Mouse (Mus musculus) right cerebral cortex, adult 2 months (tissue): Measurements from ENCODE around the gene Abcc5.
"Not testable (repeated sequence)": the region's sequence is repeated elsewhere in the genome, so short reads cannot be mapped to it uniquely, and the experiment has no call there.

Experiments
- DNase-seq, 2 experiments: peaks; one replicate each; pipeline ENCODE4 v3.0.0; 2021 to 2022; ENCODE audit warnings: low spot score in 2 of 2

Abcc5 gene

DNA sequence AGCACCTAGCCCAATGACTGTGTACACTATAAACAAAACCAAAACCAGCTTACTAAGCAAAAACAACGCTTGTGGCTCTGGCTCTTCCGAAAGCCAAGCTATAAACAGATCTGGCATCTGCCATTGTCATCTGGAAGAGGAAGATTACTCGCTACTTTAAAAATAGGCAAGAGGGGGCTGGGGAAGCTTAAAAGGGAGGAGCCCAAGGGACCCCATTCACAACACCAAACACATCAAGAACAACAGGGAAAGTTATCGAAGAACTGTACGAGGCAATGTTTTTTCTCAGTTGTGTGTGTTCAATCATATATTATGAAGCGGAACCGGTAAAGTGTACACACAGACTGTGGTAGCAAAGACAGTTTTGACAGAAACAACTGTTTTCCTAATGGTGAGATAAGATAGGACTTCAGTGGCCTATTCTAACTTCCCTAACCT is 1.9 kb downstream of the Abcc5 start:
- no peak for DNase-seq

DNA sequence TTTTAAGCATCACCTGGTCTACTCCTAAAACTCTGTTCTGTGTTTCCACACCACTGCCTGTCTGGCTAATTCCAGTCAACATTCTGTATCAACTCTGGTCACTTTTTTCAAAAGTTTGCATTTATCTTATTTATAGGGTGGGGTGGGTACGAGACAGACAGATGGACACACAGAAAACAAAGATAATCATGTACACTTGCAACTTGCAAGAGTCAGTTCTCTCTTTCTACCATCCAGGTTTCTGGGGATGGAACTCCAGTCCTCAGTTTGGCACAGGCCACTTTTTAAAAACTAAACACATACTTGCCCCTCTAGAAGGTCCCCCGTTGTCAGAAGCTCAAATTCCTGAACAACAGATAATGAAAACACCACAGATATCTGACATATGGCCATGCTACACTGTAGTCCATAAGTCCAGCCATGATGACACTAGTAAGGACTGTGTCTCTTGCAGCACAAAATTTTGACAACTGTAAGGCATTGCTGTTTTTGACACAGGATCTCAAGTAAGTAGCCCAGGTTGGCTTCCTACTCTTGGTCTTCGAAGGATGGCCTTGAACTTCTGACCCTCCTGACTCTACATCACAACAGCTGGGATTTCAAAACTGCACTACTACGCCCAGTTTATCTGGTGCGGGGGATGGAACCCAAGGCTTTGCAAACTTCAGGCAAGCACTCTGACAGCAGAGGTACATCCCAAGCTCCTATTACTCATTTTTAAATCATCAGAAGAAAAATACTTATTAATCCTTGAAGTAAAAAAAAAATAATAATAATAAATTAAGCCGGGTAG is 3.1 kb downstream of the Abcc5 start:
- DNase-seq, result no peak

DNA sequence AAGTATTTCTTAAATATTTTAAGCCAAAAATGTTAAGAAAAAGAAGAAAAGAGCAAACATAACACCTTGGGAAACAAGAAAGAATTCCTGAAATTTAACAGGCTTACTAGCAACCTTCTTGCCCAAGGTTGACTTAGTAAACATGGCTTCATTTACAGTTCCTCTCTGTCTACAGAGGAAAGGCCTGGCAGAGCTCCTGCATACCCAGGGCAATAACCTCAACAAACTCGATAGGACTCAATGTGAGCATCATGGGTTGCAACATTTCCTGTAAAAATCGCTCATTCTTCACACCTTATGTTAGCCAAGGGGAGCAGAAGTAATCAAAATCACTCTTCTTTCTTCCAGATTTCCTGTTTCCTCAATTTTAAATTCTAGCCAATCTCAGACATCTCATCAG is 8.1 kb downstream of the Abcc5 start:
- no peak for DNase-seq

DNA sequence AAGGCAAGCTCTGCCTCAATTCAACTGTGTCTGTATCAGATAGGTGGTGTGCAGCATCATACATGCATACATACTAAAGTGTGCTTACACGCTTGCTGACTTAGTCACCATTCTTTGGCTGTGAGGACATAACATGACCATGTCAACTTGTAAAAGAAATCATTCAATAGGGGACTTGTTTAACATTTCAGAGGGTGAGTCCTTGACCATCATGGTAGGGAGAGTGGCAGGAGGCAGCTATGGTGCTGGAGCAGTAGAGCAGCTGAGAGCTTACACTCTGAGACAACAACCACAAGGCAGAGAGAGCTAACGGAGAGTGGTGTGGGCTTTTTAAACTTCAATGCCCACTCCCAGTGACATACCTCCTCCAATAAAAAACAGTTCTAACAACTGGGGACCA is 9.9 kb downstream of the Abcc5 start:
- no peak for DNase-seq

DNA sequence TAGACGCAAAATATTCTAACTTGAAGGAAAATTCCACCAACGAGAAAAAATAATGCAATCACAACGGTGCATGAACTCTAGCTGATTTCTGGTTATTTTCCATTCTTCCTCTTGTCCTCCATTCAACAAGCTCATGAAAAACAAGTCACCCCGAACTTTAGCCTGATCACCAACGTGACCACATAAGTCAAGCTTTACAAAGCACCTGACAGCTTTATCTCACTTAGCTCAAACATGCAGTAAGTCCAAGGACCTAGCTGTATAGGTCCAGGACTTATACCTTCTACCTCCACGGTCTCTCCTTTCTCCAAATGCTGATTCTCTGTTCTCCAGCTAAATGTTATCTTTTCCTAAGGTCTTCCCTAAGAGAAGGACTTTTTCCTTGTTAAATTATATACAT is 10.4 kb downstream of the Abcc5 start:
- DNase-seq, result no peak

DNA sequence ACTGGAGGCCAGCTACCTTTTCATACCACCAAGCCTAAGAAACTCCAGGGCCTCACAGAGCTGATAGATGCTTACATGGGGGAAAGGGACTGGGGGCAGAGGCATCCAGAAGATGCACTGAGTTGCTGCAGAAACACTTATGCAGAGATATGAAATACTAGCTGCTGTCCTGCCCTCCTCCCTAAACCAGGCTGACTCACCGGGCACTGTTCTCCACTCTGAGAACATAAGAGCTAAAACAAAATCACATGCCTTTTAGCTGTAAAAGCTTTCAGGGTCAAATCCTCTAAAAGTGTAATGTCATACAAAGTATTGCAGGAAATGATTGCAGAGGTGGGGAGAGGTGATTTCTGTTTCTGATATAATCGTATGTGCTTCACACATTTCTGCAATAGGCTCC is 11.0 kb downstream of the Abcc5 start:
- DNase-seq, result no peak

DNA sequence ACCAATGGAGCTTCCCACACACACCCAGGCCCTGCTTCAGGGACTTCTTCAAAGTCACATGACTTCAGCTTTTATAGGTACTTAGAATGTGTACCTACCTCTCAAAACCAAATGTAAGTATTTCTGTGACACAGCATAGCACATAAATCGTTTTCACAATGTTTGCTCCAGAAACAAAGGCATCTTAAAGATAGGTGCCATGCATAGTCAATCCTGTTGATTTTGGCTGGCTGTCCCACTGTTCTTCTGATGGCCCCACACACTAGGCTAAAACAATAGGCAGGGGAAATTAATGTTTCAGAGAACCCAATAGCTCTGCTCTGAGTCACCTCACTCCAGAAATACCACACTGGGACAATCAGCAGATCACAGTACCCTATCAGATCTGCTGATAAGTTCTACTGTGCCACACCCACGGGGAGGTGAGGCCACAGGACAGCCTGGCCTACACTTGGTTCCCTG is 12.3 kb downstream of the Abcc5 start:
- no peak for DNase-seq

DNA sequence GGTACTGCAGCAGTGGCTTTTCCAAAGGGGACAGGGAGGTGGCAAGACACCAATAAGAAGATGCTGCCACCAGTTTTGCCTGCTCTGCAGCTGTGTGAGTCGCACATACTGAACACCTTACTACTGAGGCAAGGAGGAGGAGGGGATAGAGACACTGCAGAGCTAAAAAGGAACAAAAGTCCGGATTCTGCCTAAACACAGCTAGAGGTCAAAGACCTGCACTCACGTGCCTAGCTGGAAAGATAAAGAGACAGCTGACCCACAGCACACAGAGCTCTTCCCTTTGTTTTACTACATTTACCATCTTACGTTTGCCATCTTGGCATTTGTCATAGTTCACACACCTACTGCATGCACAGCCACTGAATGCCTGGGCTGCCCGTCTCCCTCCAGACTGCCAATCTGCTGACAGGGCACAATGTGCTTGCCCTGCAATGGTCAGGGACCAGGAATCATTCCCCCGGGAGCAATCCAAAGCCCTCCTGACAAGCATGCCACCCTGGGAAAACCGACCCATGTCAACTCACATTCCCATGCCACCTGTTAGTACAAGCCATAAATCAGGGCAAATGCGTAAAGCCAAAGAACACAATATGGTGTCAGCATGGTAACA is 14.1 kb downstream of the Abcc5 start:
- DNase-seq, result no peak

DNA sequence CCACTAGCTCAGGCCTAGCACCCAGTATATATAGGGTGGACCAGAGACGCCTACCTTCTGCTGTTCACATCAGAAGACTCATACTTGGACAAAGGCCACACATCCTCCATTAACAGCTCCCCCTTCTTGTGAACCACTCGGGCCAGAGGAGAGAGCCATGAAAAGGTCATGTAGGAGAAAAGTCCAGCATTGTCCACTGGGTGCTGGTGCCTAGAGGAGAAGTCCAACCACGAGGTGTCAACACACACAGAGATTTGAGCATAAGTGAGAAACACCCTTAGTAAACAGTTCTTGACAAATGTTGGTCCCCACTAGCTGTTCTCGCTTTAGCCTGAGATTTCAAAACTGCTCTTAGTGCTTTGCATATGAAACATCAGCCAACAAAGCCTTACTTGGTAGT is 20.9 kb downstream of the Abcc5 start:
- DNase-seq, result no peak

DNA sequence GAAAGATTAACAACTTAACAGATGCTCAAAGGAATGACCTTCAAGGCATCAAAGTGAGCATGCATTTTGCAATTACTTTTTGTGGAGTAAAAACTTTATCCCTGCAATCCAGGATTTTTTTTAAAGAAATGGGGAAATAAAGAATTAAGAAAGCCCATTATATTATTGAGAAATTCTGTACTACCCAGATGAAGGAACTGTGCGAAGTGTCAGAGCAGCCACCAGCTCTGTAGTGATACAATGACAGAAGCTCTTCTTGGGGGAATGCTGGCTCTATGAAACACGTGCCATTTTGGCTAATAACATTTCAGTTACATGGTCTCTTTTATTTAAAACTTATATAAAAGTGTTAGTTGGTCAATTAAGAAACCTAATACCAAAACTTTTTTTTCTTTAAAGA is 22.9 kb downstream of the Abcc5 start:
- no peak for DNase-seq

DNA sequence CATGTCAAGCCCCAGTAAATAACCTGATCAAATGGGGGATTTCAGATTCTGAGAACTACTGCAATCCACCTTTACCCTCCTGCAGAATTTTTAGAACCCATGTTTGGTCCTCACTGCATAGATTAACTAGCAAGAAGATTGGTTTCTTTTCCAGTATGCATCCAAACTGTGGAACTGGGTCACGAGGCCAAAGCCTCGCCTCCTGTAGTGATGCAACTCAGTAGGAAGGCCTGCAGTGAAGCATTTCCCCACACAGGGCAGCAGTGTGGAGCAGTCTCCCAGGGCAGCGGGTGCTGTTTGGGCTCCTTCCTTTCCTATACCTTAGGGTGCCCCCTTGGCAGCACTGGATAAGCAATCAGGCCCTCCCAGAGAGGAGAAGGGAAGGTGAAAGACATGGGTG is 24.6 kb downstream of the Abcc5 start:
- DNase-seq, result no peak

DNA sequence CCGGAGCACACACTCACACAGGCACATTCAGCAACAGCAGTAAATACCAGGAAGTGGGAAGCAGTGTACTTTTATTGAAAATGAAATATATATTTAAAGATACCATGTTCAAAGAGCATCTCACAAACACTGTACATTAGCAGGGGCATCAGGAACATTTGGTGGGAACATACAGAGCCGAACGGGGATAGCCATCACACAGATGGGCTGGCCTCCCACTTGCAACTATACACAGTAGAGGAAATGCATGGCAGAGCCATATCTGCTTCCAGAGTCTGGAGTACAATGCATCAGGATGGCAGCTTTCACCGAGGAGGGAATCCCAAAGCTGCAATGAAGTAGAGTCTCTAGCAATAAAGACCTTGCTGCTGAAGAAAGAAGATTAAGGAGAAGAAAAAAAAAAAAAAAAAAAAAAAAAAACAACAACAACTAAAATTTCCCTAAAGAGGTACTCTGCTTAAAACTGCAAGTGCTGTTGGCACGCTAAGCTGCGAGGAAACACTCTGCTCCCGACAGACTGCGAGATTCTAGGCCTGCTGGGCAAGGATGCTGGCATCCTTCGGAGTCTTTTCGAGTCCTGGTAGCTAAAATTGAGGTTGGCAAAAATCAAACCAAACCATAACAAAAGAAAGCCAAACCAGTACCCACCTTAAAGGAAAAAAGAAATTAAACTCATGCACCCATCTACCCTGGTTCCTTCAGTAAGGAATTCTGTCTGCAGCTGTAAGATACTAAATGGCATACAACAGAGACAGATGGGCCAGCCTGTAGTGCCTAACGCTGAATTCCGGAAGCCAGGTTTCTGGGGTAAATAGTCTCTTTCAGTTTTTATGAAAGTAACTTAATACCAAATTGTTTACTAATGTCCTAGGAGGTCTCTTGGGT is 25.2 kb downstream of the Abcc5 start:
- DNase-seq, result no peak

DNA sequence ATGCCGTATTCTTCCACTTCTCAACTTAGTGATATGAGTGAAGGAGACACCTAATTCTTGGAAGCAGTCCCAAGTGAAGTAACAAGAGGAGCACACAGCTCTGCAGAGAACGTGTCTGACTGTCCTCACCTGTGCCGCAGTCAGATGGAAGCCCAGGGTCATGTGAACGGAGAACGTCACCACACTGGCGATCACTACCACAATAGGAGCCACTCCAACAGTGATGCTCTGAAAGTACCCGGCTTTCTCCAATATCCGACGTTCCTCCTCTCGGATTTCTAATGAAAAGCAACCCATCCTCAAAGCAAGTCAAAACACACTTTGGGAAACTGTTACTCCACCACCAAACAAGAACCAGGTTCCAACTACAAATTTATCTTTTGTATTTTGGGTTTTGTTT is 29.3 kb downstream of the Abcc5 start:
- DNase-seq, result no peak

DNA sequence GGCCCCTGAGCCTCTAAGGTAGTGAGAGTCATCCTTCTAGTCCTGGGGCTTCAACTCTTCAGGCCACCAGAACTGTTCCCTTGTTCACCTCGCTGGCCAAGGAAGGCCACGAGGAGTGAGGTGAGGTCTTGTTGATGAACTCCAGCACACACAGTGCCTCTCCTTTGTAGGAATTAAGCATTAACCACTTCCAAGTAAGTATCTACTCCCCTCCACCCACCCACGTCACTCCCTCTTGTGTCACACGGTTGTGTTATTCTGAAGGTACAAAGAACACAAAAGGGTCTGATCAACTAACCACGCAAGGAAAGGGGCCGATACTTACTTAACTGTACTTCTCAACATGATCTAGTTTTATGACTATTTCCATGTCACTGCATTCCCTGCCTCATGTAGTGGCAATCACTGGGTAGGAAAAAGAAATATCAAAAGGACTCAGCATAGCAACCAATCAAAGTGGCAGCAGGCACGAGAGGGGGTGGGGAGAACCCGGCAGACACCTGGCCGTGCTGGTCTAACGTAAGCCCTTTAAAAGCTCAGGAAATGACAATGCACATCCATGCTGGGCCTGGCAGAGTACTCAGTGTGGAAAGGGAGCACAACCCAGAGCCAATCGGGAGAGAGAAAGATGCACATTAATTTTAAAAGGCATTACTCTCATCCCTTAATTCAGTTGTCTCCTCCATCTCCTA is 30.8 kb downstream of the Abcc5 start:
- DNase-seq, result no peak

DNA sequence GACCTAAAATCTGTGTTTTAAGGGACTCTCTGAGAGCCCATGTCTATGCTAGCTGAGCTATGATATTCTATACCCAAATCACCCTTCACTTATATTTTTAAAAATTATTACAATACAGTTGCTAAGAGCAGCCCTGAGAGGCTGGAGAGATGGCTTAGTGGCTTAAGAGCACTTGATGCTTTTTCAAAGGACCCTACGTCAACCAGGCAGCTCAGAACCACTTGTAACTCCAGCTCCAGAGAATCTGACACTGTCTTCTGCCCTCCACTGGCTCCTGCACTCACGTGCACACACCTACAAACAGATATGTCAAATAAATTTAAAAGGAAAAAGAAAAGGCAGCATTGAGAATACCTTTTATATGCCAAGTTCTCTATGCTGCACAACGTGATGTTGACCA is 34.4 kb downstream of the Abcc5 start:
- DNase-seq, result no peak

DNA sequence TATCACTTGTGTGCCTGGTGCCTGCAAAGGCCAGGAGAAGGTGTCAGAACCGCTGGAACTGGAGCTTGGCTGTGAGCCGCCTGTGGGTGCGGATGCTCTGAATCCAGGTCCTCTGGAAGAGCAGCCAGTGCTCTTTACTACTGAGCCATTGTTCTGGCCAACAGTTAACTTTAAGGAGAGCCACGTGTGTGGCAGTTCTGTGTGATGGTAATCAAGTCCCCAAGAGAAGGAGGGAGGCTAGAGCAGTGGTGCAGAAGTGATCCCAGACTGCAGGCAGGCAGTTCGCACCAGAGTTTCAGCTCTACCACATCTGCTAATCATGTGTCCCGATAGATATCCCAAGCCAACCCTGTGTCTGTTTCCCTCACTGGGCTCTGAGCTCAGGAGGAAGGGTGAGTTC is 36.0 kb downstream of the Abcc5 start:
- DNase-seq, result no peak

DNA sequence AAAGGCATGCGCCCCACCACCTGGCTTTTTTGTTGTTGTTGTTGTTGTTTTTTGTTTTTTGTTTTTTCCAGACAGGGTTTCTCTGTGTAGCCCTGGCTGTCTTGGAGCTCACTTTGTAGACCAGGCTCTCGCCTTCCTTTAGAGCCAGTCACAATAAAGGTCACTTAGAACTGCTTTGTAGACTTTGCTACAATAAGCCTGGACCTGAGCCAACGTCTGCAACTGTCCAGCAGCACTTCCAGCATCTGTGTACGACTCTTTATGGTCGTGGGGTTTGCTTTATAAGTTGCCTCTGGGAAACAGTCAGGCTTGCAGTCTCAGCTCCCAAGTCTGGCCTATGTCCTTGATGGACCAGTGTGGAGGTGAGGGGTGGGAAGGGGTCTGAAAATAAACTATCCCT is 45.2 kb downstream of the Abcc5 start:
- DNase-seq, result no peak

DNA sequence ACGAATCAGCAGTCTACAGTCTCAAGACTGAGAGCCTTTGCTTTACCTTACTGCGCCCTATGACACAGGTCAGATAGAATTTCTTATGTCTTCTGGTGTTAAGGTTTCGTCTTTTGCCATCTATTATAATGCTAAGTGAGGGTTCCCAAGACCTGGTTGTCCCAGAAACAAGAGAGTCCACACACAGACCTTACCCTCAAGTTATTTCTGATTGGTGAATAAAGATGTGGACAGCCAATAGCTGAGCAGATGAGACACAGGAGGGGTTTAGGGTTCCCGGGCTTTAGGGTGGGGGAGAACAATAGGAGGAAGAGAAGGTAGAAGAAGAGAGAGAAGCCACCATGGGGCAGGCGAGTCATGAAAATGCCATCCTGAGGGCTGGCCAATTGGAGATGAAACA is 50.9 kb downstream of the Abcc5 start:
- no peak for DNase-seq

DNA sequence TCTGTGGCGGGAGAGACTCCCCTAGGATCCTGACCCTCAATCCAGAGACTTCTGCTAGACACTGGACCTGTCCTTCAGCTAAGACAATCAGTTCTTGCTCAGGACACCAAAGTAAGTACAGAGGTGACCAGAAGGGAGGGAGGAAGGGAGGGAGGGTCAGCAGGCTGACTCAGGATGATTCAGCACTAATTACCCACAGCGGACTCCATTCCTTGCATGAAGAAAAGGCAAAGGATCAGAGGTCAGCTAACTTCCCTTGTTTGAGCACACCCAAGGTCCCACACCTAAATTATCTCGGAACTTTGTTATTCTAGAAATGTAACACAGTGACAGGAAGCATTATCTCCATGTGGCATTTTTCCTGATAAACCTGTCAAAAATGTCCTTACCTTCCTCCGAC is 54.5 kb downstream of the Abcc5 start:
- no peak for DNase-seq

DNA sequence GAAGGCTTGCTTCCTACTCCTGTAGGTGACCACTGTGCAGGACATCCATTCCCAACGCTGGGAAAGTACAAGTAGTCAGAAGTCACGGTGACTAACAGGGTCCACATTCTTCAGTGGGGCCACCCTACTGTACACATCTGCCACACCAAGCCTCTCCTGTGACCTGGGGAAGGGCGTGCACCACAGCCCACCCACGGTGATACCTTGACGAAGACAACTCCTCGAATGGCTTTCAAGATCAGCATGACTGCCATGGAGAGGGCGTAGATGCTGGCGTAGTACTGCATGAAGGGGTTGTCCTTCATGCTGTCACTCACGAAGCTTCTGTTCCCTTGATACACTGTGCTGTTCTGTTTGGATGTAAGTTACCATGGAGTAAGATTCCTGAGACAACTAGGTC is 58.0 kb downstream of the Abcc5 start:
- DNase-seq, result no peak

DNA sequence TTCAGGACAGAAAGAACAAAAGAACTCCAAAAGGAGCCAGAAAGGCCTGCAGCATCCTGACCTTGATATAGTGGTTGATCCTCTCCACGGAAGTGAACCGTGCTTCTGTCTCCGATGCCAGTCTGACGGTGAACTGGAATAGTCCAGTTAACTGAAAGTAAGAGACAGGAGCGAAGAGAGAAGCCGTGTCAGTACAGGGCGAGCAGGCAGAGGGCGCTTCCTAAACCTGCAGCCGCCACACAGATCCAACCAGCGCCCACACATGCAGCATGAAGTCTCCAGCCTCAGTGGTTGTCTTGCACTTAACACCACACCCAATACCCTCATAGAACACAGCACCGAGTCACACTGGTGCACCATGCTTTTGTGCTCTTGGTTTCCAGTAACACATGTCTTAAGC is 64.1 kb downstream of the Abcc5 start:
- DNase-seq, result no peak

DNA sequence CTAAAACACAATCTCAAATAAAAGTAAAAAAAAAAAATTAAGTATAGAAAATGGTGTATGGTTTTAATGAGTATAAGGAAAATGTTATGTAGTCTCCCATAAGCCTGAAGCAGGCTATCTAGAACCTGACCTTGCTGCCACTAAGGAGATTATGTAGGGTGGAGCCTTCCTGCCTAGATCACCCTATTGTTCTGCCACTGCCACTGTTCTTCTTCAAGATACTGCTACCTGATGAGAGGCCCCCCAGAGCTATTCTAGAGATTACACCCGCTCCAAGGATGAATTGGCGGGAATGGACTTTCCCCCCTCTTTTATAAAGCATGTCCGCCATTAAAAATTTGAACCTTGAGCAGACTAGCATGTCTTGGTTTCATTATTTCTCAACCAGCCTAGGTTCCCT is 64.7 kb downstream of the Abcc5 start:
- not testable (repeated sequence) for DNase-seq
